Mouse (Mus musculus) kidney, embryonic 16.5 days (tissue): ENCODE results near the gene Tril. TPM values are rescaled to one million over a fixed set of nuclear protein-coding genes. Genes with fewer than 3 reads are reported as not detected.

Experiments used
- ATAC-seq: fragments of 200-750 bp; cut with Nextera tagmentation; 2 replicates; pipeline ENCODE4 v1.8.0; 2017; ENCODE audit warnings: moderate TSS enrichment; ENCODE audit not compliant: low FRiP score, low TSS enrichment
- H3K27ac ChIP-seq: fragments of 300-500 bp; sonication (generic); 2 replicates; pipeline ENCODE4 v1.5.1; 2014; ENCODE audit warnings: low read length
- H3K27me3 ChIP-seq: fragments of 300-500 bp; sonication (generic); 2 replicates; pipeline ENCODE4 v1.6.1; 2014; ENCODE audit warnings: low read length, control low read depth, mixed read lengths; ENCODE audit not compliant: insufficient read depth
- H3K36me3 ChIP-seq: fragments of 300-500 bp; sonication (generic); 2 replicates; pipeline ENCODE4 v1.6.1; 2014; ENCODE audit warnings: low read length, control low read depth, mixed read lengths; ENCODE audit not compliant: insufficient read depth
- H3K4me1 ChIP-seq: fragments of 300-500 bp; sonication (generic); 2 replicates; pipeline ENCODE4 v1.6.1; 2014; ENCODE audit warnings: low read length, control low read depth, mixed read lengths; ENCODE audit not compliant: insufficient read depth
- H3K4me2 ChIP-seq: fragments of 300-500 bp; sonication (generic); replicated peaks from 2 replicates; pipeline ENCODE4 v1.6.1; 2014; ENCODE audit warnings: low read depth, low read length
- H3K4me3 ChIP-seq: fragments of 300-500 bp; sonication (generic); 2 replicates; pipeline ENCODE4 v1.5.1; 2014; ENCODE audit warnings: mild to moderate bottlenecking, low read length
- H3K9ac ChIP-seq: fragments of 300-500 bp; sonication (generic); replicated peaks from 2 replicates; pipeline ENCODE4 v1.6.1; 2014; ENCODE audit warnings: low read length
- H3K9me3 ChIP-seq: fragments of 300-500 bp; sonication (generic); 2 replicates; pipeline ENCODE4 v1.6.1; 2016; ENCODE audit warnings: low read length, control low read depth
- WGBS: fragments of 180-500 bp; shearing (Covaris S2); extraction: QIAGEN DNeasy Blood & Tissue Kit; methylation state at CpG from one replicate; pipeline ENCODE4 v1.1.7; 2014; 5-methylcytosine and 5-hydroxymethylcytosine counted together
- polyA plus RNA-seq: library from polyadenylated mRNA; unstranded; fragments of >200 nt; fragmentation: Nextera tagmentation; extraction: Ambion mirVana; gene quantifications from 2 replicates; pipeline ENCODE4 v1.2.1, GENCODE M21; 2015

Tril gene
- polyA plus RNA-seq, 1 experiment from 2014 or later = 83.7 TPM

GRCm38 (mm10) chr6:53795788-53796187, 24.8 kb downstream of the Tril start:
- Histone ChIP-seq H3K27ac (no peak overlapping the region), H3K4me1 (peaks cover 10% of the 10 kb centered on the region), H3K27me3 (0 out of 2 replicates have a peak, but pooled peaks cover 8% of the 10 kb centered on the region), H3K4me2 (no peak overlapping the region), H3K4me3 (no peak overlapping the region), H3K9ac (no peak overlapping the region), H3K36me3 (no peaks in the 10 kb centered on the region), H3K9me3 (no peaks in the 10 kb centered on the region)
- ATAC-seq = peak; percentile 85
- WGBS = 16% methylated on average over 5 of the region's 5 CpGs

DNA sequence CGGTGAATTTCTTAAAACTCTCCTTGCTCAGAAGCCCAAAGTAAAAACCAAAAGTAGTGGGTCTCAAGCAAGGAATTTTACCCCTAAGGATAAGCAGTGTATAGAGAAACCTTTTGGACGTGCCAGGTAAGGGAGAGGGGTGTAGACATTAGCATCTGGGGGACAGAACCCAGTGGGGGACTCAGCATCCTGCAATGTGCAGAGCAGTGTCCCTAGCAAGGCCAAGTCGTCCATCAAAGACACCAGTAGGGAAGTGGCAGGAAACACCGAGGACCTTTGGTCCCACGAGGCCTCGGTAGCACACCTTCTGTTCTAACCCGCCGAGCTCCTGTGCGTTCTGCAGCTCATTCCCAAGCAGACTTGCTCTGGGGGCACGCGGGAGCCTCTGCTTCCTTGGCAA, 25.6 kb downstream of the Tril start:
- no peak for ATAC-seq

DNA sequence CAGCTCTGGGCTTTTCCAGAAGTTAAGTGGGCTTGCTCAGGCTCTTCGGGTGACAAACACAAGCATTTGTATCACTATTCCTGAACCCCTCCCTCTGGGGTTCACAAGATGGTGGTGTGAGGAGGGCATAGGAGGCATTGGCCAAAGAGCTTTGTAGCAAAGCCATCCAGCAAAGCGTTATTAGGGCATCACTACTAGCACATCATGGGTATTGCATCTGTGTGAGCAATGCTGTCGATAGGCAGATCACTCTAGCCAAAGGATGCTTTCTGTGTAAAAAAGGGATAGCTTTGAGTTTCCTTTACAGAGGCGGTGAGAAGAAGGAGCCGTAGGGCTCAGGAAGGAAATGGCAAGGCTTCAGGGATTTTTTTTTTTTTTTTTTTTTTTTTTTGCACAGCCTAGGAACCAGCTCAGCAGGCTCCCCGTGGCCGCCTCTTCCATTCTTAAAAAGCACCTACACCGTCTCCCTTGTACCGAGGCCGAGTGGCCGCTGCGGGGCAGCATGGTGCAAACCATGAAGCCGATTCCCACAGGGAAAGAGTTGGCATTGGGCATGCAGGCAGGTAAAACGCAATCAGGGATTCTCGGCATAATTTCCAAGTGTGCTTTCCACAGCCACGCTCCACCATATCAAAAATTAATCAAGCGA, 26.2 kb downstream of the Tril start:
- H3K9me3 ChIP-seq = no peaks in the 10 kb centered on the region
- H3K4me2 ChIP-seq = peak overlapping the region; percentile 45; the same call in 1 of the 2 replicates
- peak; percentile 74; the same call in 1 of the 2 replicates for ATAC-seq
- H3K4me3 ChIP-seq = no peak overlapping the region
- H3K9ac ChIP-seq = peak overlapping the region; percentile 35; the same call in 1 of the 2 replicates
- 0 out of 2 replicates have a peak, but pooled peaks cover 8% of the 10 kb centered on the region for H3K27me3 ChIP-seq
- peaks cover 10% of the 10 kb centered on the region for H3K4me1 ChIP-seq
- no peaks in the 10 kb centered on the region for H3K36me3 ChIP-seq
- 14% methylated on average over 17 of the region's 17 CpGs for whole genome bisulfite sequencing
- H3K27ac ChIP-seq = no peak overlapping the region

More for the DNA sequence above, 25.6 kb downstream of the Tril start:
- Histone ChIP-seq H3K27ac (no peak overlapping the region), H3K4me1 (peaks cover 10% of the 10 kb centered on the region), H3K4me2 (peak overlapping the region; percentile 45; the same call in 1 of the 2 replicates), H3K36me3 (no peaks in the 10 kb centered on the region), H3K4me3 (no peak overlapping the region), H3K27me3 (0 out of 2 replicates have a peak, but pooled peaks cover 8% of the 10 kb centered on the region), H3K9ac (peak overlapping the region; percentile 35; the same call in 1 of the 2 replicates), H3K9me3 (no peaks in the 10 kb centered on the region)
- WGBS = 40% methylated on average over 11 of the region's 11 CpGs

GRCm38 (mm10) chr6:53782880-53783539, 37.6 kb downstream of the Tril start:
- peaks cover 9% of the 10 kb centered on the region; the same call in 1 of the 2 replicates for H3K4me1 ChIP-seq
- no peak overlapping the region for H3K4me3 ChIP-seq
- no peak for ATAC-seq

GRCm38 (mm10) chr6:53782273-53782672, 38.4 kb downstream of the Tril start:
- ATAC-seq = no peak
- Histone ChIP-seq H3K9me3 (no peaks in the 10 kb centered on the region), H3K4me1 (peaks cover 9% of the 10 kb centered on the region; the same call in 1 of the 2 replicates), H3K9ac (no peak overlapping the region), H3K4me3 (no peak overlapping the region), H3K36me3 (no peaks in the 10 kb centered on the region), H3K27me3 (peaks cover 4% of the 10 kb centered on the region; the same call in 1 of the 2 replicates), H3K27ac (no peak overlapping the region), H3K4me2 (no peak overlapping the region)
- WGBS = 85% methylated on average over 5 of the region's 5 CpGs

More at GRCm38 (mm10) chr6:53782880-53783539, 37.6 kb downstream of the Tril start:
- WGBS = 42% methylated on average over 16 of the region's 16 CpGs
- Histone ChIP-seq H3K9me3 (no peaks in the 10 kb centered on the region), H3K9ac (no peak overlapping the region), H3K27ac (no peak overlapping the region), H3K27me3 (peaks cover 4% of the 10 kb centered on the region; the same call in 1 of the 2 replicates), H3K36me3 (no peaks in the 10 kb centered on the region), H3K4me2 (no peak overlapping the region)

- Histone ChIP-seq H3K9me3 (no peaks in the 10 kb centered on the region), H3K4me2 (no peak overlapping the region), H3K36me3 (no peaks in the 10 kb centered on the region), H3K27ac (no peak overlapping the region), H3K27me3 (peaks cover 4% of the 10 kb centered on the region; the same call in 1 of the 2 replicates), H3K9ac (no peak overlapping the region), H3K4me3 (no peak overlapping the region), H3K4me1 (peaks cover 9% of the 10 kb centered on the region; the same call in 1 of the 2 replicates)
- 7% methylated on average over 4 of the region's 4 CpGs for WGBS
- ATAC-seq = no peak
Measured at GRCm38 (mm10) chr6:53781171-53781570, 39.5 kb downstream of the Tril start.

DNA sequence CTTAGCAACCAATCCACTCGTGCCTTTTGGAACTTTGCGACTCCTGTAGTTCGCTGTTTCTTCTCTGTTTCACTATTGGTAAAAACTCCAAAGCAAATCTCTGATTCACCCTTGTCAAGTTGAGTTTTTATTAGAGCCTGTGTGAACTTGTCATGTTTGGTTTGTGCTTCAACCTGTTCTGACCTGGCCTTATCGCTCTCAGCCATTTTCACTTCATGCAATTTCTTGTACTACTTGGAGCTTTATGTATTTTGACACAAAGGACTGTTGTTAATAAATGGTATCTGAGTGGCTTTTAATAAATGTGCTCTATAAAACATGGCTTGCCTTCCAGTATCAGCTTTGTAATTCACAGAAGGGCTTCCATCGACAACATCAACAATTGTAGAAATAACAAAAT, 40.6 kb downstream of the Tril start:
- Histone ChIP-seq H3K4me3 (no peak overlapping the region), H3K27ac (no peak overlapping the region), H3K4me2 (no peak overlapping the region), H3K27me3 (peaks cover 4% of the 10 kb centered on the region; the same call in 1 of the 2 replicates), H3K9ac (no peak overlapping the region), H3K36me3 (no peaks in the 10 kb centered on the region), H3K9me3 (no peaks in the 10 kb centered on the region), H3K4me1 (peaks cover 9% of the 10 kb centered on the region; the same call in 1 of the 2 replicates)
- ATAC-seq = no peak
- 79% methylated on average over 5 of the region's 5 CpGs for WGBS

- Histone ChIP-seq H3K9me3 (no peaks in the 10 kb centered on the region), H3K36me3 (no peaks in the 10 kb centered on the region), H3K9ac (no peak overlapping the region), H3K4me1 (peaks cover 9% of the 10 kb centered on the region; the same call in 1 of the 2 replicates), H3K27ac (no peak overlapping the region), H3K27me3 (peaks cover 4% of the 10 kb centered on the region; the same call in 1 of the 2 replicates), H3K4me3 (no peak overlapping the region), H3K4me2 (no peak overlapping the region)
- no peak for ATAC-seq
- WGBS = 64% methylated on average over 7 of the region's 7 CpGs
Measured at GRCm38 (mm10) chr6:53779526-53779925, 41.1 kb downstream of the Tril start.

DNA sequence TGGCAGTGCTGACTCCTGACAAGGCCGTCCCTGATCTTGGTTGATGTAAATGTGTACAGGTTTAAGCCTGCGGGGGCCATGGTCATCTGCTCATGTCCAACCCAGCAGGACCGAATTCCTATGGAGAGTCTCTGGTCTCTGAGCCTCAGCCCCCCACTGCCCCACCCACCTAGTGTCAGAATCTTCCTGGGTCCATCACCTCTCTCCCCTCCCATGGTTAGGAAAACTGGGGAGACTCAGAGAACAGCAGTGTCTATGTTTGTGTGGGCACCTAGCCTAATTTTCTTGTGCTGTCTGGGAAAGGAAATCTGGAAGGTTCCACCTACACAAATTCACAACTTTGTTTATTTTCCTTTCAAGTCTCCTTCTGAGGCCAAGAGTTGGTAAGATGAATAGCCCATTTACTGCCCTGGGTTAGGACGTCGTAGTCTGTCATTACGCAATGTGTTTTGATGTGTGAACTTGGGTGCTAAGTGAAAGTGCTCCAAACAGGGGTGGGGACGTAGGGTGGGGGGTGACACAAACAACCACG, 42.1 kb downstream of the Tril start:
- H3K27ac ChIP-seq = no peak overlapping the region
- peaks cover 2% of the 10 kb centered on the region; the same call in 1 of the 2 replicates for H3K27me3 ChIP-seq
- H3K9me3 ChIP-seq = no peaks in the 10 kb centered on the region
- ATAC-seq = peak; percentile 46
- no peak overlapping the region for H3K4me2 ChIP-seq
- H3K9ac ChIP-seq = no peak overlapping the region
- peaks cover 9% of the 10 kb centered on the region; the same call in 1 of the 2 replicates for H3K4me1 ChIP-seq
- WGBS = 37% methylated on average over 8 of the region's 8 CpGs
- no peak overlapping the region for H3K4me3 ChIP-seq
- H3K36me3 ChIP-seq = no peaks in the 10 kb centered on the region
